8 mouse cellular contexts compared by ENCODE assay signal in genomic region chr7:37934770-37935182, GRCm38 (mm10).
A peak's percentile ranks its signal among the peaks of the same experiment; 100 is the strongest.
DNase-seq lines count a peak whose midpoint lies in the region; ATAC-seq and TF ChIP-seq lines count a peak whose summit lies in the region.
"Had no signal": no experiment of that assay in that cellular context is flagged by ENCODE, and none has a peak within 500 bp of the region (broad histone marks: within the 10 kb centered on the region; RNA-seq: fewer than 3 reads in every experiment).

No protein-coding gene starts in this region.

- H3K27me3 ChIP-seq in midbrain, postnatal 0 days (ENCODE audit: insufficient read depth, low read length): no peaks in the 10 kb centered on the region
- H3K27me3 ChIP-seq: megakaryocyte, embryonic 14.5 days had no signal

- H3K27ac ChIP-seq in embryonic fibroblast, embryonic 13.5 days (ENCODE audit: insufficient read depth, low read length): no peak overlapping the region
- 0 out of 2 replicates have a peak overlapping the region, but pooled peaks have one; percentile 38 for H3K27ac ChIP-seq in midbrain, postnatal 0 days (ENCODE audit: low read depth, low read length)

- 5% methylated on average over 5 of the region's 5 CpGs for WGBS in midbrain, postnatal 0 days

- no peaks in the 10 kb centered on the region for H3K4me1 ChIP-seq in embryonic fibroblast, embryonic 13.5 days (ENCODE audit: control insufficient read depth, insufficient read depth, low read length)
- peaks cover 6% of the 10 kb centered on the region; the same call in 1 of the 2 replicates for H3K4me1 ChIP-seq in midbrain, postnatal 0 days (ENCODE audit: insufficient read depth, low read length)
- H3K4me1 ChIP-seq: megakaryocyte, embryonic 14.5 days had no signal

- 0 out of 2 replicates have a peak overlapping the region, but pooled peaks have one; percentile 2 for H3K9ac ChIP-seq in midbrain, postnatal 0 days (replicated peaks; ENCODE audit: low read length, poor library complexity, severe bottlenecking)

- TF ChIP-seq POLR2A in brain, embryonic 14.5 days (IDR thresholded peaks at IDR 0.05; ENCODE audit: borderline replicate concordance, extremely low read depth, insufficient read depth, insufficient read length, poor library complexity, severe bottlenecking): no peak
- no peak for TF ChIP-seq POLR2A in embryonic fibroblast, embryonic 13.5 days (IDR thresholded peaks at IDR 0.05; ENCODE audit: low read depth, low read length)

- no peak overlapping the region for H3K4me3 ChIP-seq in embryonic fibroblast, embryonic 13.5 days (ENCODE audit: insufficient read depth, low read length)
- H3K4me3 ChIP-seq in midbrain, postnatal 0 days (ENCODE audit: low read depth, low read length): no peak overlapping the region
- H3K4me3 ChIP-seq: megakaryocyte, embryonic 14.5 days had no signal

- peak; percentile 19 for DNase-seq in ovary, postnatal 36 days (ENCODE audit: low spot score)
- no peak for DNase-seq in ovary, adult 18-20 months (ENCODE audit: low spot score)
- peak; percentile 84 for DNase-seq in brain, embryonic 14.5 days (ENCODE audit: low read depth)
- DNase-seq in layer of hippocampus, adult 9-11 months: peak; percentile 24
- DNase-seq in midbrain, postnatal 0 days (ENCODE audit: low spot score): peak; percentile 76
- DNase-seq in spleen, postnatal 36 days (ENCODE audit: low spot score in 2 of 2): no peak

- TF ChIP-seq CTCF in brain, embryonic 14.5 days (IDR thresholded peaks at IDR 0.05; ENCODE audit: borderline replicate concordance, extremely low read depth, insufficient read depth, insufficient read length): peak; percentile 86
- peak; percentile 55; the same call in 1 of the 2 replicates for TF ChIP-seq CTCF in embryonic fibroblast, embryonic 13.5 days (IDR thresholded peaks at IDR 0.05; ENCODE audit: borderline replicate concordance, insufficient read depth, low read length)
- TF ChIP-seq CTCF in midbrain, postnatal 0 days (IDR thresholded peaks at IDR 0.05): peak; percentile 92

- H3K36me3 ChIP-seq in midbrain, postnatal 0 days (ENCODE audit: insufficient read depth, low read length): no peaks in the 10 kb centered on the region

- H3K4me2 ChIP-seq in midbrain, postnatal 0 days (ENCODE audit: low read depth, low read length, poor library complexity, severe bottlenecking): no peak overlapping the region

- peak; percentile 70 for ATAC-seq in midbrain, postnatal 0 days (ENCODE audit: low FRiP score)

- H3K9me3 ChIP-seq in midbrain, postnatal 0 days (ENCODE audit: low read length): no peaks in the 10 kb centered on the region

Comparison
In these comparisons a context has a peak if more than half of its experiments do, and no peak if none do; other contexts are left out.
1. DNase-seq: peak in ovary, postnatal 36 days (single experiment), brain, embryonic 14.5 days (single experiment), layer of hippocampus, adult 9-11 months (single experiment) and midbrain, postnatal 0 days (single experiment); none in ovary, adult 18-20 months (single experiment) and spleen, postnatal 36 days (0 of 2).
2. Peak in every context shown above with its lines, with median percentiles within 50 percentile points of each other: CTCF ChIP-seq.